Mouse (Mus musculus): ENCODE measurements around the gene Unk. TPM values are rescaled to one million over a fixed set of nuclear protein-coding genes. Genes with fewer than 3 reads are reported as not detected.
"Not testable (repeated sequence)": the region's sequence is repeated elsewhere in the genome, so short reads cannot be mapped to it uniquely, and the experiment has no call there.

The Unk gene
- polyA plus RNA-seq, 1 experiment from 2014 or later: 27.3 TPM

DNA sequence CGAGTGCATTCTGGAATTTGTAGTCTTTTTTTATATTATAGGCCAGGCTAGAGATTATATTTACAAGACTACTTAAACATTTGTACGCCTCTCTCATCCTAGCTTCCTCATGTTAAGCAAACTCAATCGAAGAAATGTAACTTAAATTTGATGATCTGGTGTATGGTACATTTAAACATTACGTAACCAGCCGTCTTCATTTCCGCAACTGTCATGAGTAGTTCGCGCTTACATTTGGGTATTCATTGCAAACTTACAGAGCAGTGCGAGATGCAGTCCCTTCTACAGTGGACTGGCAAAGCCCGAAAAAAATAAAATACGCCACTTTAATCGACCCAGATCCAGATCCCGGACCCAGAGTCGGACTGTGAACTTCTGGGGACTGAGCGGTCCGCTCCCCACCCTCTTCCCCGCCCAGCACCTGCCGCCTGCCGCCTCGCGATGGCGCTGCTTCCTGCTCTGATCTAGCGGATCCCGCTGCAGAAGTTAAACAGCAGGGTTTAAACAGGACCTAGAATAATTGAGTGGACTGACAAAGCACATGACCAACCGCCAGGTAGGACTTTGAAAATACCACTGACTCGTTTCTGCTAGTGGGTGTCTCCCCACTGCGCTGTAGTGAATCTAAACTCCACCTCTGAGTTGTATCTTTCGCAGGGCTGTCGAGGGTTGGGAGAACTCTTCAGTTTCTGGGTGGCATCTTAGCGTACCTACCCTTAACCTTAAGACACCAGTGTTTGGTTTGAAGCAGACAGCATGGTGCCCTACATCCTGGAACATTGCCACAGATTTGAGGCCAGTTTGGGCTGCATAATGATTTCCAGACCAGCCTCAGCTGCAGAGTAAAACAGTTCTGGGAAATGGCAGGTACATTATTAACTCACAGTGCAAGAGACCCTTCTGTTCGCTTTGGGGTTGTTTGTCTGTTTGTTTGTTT lies 57.3 kb downstream of the Unk start:
- Histone ChIP-seq H3K4me2 (peak overlapping the region; percentile 60), H3K4me3 (replicated peaks) (peak overlapping the region; percentile 53), H3K4me1 (peaks cover 20% of the 10 kb centered on the region), H3K36me3 (peaks cover 14% of the 10 kb centered on the region), H3K9me3 (no peaks in the 10 kb centered on the region), H3K9ac (no peak overlapping the region; the same call in 1 of the 2 replicates), H3K27ac (peak overlapping the region; percentile 86), H3K27me3 (replicated peaks) (no peaks in the 10 kb centered on the region)
- 2% methylated on average over 31 of the region's 31 CpGs for WGBS
- peak; percentile 78 for ATAC-seq (ENCODE audit: insufficient read depth, low FRiP score, low read depth)

DNA sequence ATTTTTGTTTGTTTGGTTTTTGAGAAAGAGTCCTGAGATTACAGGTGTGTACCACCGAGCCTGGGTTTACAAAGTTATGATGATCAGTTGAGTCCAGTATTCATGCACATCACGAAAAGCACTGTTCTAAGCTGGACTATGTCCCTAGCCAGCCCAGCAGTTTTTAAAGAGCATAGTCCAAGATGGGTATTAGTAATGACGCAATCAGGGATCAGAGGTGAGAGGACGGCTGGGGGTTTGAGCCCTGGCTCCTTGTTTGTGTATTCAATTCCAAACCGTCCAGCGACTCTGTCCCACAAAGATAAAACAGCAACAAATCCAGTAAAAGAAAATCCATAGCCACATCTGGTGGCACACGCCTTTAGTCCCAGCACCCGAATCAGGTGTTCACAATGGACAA lies 58.1 kb downstream of the Unk start:
- H3K27ac ChIP-seq: no peak overlapping the region; the same call in 1 of the 2 replicates
- peaks cover 9% of the 10 kb centered on the region for H3K36me3 ChIP-seq
- H3K4me2 ChIP-seq: peak overlapping the region; percentile 60; the same call in 1 of the 2 replicates
- H3K9me3 ChIP-seq: no peaks in the 10 kb centered on the region
- no peak overlapping the region for H3K9ac ChIP-seq
- no peaks in the 10 kb centered on the region for H3K27me3 ChIP-seq (replicated peaks)
- peaks cover 20% of the 10 kb centered on the region for H3K4me1 ChIP-seq
- 68% methylated on average over 8 of the region's 8 CpGs for WGBS
- ATAC-seq (ENCODE audit: insufficient read depth, low FRiP score, low read depth): no peak
- no peak overlapping the region for H3K4me3 ChIP-seq (replicated peaks)

DNA sequence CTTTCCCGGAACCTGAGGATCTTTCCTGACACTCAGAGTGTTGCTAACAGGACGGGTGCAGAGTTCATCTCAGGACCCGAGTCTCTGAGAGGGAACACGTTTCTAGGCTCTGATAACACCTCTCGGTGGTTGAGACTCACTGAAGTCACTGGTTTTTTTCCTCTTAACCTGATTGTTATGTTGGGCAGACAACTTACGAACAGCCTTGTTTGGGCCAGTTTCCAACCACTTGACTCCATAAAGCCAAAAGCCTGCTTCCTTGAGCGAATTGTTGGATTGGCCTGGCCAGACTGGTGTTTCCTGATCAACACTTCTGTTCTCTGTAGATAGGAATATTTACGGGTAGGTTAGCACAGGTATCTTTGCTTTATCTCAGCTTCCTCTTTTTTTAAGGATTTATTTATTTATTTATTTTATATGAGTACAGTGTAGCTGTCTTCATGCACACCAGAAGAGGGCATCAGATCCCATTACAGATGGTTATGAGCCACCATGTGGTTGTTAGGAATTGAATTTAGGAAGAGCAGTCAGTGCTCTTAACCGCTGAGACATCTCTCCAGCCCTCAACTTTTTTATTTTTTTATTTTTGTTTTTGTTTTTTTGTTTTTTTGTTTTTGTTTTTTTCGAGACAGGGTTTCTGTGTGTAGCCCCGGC lies 58.7 kb downstream of the Unk start:
- no peak for ATAC-seq (ENCODE audit: insufficient read depth, low FRiP score, low read depth)
- Histone ChIP-seq H3K9me3 (no peaks in the 10 kb centered on the region), H3K27me3 (replicated peaks) (no peaks in the 10 kb centered on the region), H3K4me1 (peaks cover 20% of the 10 kb centered on the region), H3K4me3 (replicated peaks) (no peak overlapping the region), H3K4me2 (no peak overlapping the region), H3K9ac (no peak overlapping the region), H3K36me3 (peaks cover 2% of the 10 kb centered on the region; the same call in 1 of the 2 replicates), H3K27ac (no peak overlapping the region)
- 77% methylated on average over 11 of the region's 11 CpGs for WGBS

DNA sequence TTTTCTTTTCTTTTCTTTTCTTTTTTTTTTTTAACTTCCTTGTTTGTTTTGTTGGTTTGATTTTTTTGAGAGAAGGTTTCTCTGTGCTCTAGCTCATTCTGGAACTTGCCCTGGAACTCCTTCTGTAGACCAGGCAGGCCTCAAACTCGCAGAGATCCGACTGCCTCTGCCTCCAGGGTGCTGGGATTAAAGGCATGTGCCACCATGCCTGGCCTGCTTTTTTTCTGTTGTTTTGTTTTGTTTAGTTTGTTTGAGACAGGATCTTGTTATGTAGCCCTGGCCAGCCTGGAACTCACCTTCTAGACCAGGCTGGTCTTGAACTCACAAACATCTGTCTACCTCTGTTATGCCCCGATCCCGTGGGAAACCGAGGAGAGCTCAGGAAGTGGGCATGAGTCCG lies 59.4 kb downstream of the Unk start:
- Histone ChIP-seq H3K4me1 (peaks cover 20% of the 10 kb centered on the region), H3K9me3 (no peaks in the 10 kb centered on the region)
- WGBS: 93% methylated on average over 6 of the region's 6 CpGs

DNA sequence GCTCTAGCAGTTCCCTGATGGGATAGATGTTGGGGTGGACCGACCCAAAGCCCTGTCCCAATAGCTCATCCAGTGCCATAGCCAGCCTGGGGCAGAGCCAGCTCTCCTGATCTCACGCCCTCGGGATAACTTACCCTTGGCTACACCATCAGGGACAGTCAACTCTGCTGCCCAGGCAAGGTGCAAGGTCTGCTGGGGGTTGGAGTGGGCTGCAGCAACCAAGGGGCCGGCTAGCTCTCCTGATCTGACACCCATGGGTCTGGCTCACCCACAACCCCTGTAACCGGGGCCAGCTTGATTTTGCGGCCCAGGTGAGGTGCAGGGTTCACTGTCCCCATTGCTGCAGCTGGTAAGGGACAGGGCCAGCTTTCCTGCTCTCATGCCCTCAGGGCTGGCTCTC lies 61.5 kb downstream of the Unk start:
- no peak for ATAC-seq (ENCODE audit: insufficient read depth, low FRiP score, low read depth)
- H3K36me3 ChIP-seq: no peaks in the 10 kb centered on the region
- no peak overlapping the region for H3K4me2 ChIP-seq
- WGBS: 83% methylated on average over 6 of the region's 6 CpGs
- H3K27me3 ChIP-seq (replicated peaks): no peaks in the 10 kb centered on the region
- no peaks in the 10 kb centered on the region for H3K9me3 ChIP-seq
- H3K4me1 ChIP-seq: peaks cover 4% of the 10 kb centered on the region; the same call in 1 of the 2 replicates
- no peak overlapping the region for H3K9ac ChIP-seq
- H3K4me3 ChIP-seq (replicated peaks): no peak overlapping the region
- H3K27ac ChIP-seq: no peak overlapping the region

More for the DNA sequence above, 59.4 kb downstream of the Unk start:
- no peak overlapping the region for H3K4me2 ChIP-seq
- no peak overlapping the region for H3K9ac ChIP-seq
- no peak overlapping the region for H3K4me3 ChIP-seq (replicated peaks)
- no peaks in the 10 kb centered on the region for H3K27me3 ChIP-seq (replicated peaks)
- no peak for ATAC-seq (ENCODE audit: insufficient read depth, low FRiP score, low read depth)
- no peaks in the 10 kb centered on the region for H3K36me3 ChIP-seq
- H3K27ac ChIP-seq: no peak overlapping the region

DNA sequence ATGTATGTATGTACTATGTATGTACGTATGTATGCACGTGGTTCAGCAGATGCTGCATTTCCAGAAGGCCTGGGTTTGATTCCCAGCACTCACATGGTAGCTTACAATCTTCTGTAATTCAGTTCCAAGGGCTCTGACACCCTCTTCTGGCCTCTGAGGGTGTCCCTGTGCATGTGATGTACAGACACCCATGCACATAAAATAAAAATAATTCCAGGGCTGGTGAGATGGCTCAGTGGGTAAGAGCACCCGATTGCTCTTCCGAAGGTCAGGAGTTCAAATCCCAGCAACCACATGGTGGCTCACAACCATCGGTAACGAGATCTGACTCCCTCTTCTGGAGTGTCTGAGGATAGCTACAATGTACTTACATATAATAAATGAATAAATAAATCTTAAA lies 62.8 kb downstream of the Unk start:
- H3K4me2 ChIP-seq; H3K27ac ChIP-seq; H3K36me3 ChIP-seq; H3K9me3 ChIP-seq; H3K9ac ChIP-seq; ATAC-seq (ENCODE audit: insufficient read depth, low FRiP score, low read depth); H3K27me3 ChIP-seq (replicated peaks); H3K4me3 ChIP-seq (replicated peaks); H3K4me1 ChIP-seq: not testable (repeated sequence)
- WGBS: 88% methylated on average over 6 of the region's 6 CpGs

DNA sequence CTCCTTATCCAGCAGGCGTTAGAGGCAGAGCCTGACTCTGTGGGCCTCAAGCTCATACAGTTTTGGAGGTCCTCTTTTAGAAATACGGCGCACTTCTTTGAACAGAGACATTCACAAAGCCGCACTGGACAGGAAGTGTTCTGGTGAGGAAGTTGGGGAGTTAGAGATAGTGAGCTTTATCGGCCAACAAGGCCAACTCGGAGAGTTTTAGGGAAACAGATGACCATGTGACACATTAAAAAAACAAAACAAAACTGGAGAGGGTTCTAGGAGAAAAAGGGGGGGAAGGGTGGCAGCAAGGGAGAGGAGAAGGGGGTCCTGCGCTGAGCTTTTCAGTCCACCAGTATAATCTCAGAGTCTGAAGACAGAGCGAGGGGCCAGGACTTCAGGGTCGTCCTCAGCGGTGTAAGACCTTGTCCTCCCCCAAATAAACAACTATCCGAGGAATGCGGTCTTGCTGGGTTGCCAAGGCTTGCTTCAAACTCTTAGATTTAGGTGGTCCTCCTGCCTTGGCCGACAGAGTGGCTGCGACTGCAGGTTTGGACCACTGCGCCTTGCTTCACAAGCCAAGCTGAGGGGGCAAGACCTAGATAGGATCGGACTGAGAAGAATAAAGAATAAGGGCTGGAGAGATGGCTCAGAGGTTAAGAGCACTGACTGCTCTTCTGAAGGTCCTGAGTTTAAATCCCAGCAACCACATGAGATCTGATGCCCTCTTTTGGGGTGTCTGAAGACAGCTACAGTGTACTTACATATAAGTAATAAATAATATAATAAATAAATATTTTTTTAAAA lies 63.8 kb downstream of the Unk start:
- Histone ChIP-seq H3K4me3 (replicated peaks) (no peak overlapping the region), H3K4me1 (peaks cover 6% of the 10 kb centered on the region; the same call in 1 of the 2 replicates), H3K4me2 (no peak overlapping the region), H3K36me3 (no peaks in the 10 kb centered on the region), H3K9ac (no peak overlapping the region), H3K27ac (no peak overlapping the region), H3K9me3 (no peaks in the 10 kb centered on the region), H3K27me3 (replicated peaks) (no peaks in the 10 kb centered on the region)
- no peak for ATAC-seq (ENCODE audit: insufficient read depth, low FRiP score, low read depth)
- WGBS: 39% methylated on average over 16 of the region's 16 CpGs

DNA sequence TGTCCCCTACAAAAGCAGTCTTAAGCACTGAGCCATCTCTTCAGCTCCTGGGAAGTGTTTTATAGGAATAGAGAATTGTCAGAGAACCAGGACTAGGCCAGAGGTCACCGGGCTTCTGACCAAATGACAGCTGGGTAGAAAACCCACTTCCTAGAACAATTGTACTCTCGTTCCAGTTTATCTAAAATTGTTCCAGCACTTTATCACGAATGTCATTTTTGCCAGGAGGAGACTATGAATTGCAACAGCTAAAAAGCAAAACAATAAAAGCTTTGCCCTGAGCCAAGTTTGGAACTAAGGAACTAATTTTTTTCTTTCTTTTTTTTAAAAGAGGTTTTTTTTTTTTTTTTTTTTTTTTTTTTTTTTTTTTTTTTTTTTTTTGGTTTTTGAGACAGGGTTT lies 65.5 kb downstream of the Unk start:
- H3K4me3 ChIP-seq (replicated peaks): no peak overlapping the region
- peak overlapping the region; percentile 5; the same call in 1 of the 2 replicates for H3K27ac ChIP-seq
- WGBS: 65% methylated on average over 3 of the region's 3 CpGs

DNA sequence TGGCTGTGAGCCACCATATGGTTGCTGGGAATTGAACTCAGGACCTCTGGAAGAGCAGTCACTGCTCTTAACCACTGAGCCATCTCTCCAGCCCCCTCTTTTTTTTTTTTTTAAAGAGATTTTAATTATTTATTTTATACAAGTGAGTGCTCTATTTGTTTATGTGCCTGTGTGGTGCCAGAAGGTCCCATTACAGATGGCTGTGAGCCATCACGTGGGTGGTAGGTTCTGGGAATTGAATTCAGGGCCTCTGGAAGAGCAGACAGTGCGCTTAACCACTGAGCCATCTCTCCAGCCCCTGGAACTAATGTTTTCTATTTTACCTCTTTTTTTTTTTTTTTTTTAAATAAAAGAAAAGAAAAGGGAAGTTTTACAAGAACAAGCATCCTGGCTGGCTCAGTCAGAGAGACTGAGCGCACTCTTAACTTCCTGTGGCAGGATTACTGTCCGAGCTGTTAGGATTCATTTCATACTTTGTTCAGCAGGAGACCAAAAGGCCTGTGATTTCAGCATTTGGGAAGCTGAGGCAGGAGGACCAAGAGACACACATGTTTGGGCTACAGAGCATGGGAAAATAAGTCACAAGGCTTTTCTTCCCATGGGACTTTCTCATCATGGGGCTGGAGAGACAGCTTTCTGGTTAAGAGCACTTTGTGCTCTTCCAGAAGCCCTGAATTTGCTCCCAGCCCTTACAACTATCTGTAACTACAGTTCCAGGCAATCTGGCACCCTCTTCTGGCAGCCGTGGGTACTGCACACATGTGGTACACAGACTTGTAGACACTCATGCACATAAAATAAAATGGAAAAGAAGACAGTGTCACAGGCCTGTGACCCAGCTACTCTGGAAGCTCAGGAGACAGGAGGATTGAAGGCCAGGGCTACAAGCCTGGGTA lies 66.3 kb downstream of the Unk start:
- Histone ChIP-seq H3K27ac (no peak overlapping the region), H3K4me1 (peaks cover 29% of the 10 kb centered on the region), H3K27me3 (replicated peaks) (no peaks in the 10 kb centered on the region), H3K9ac (no peak overlapping the region), H3K36me3 (no peaks in the 10 kb centered on the region), H3K4me2 (no peak overlapping the region), H3K4me3 (replicated peaks) (no peak overlapping the region), H3K9me3 (no peaks in the 10 kb centered on the region)
- no peak for ATAC-seq (ENCODE audit: insufficient read depth, low FRiP score, low read depth)
- WGBS: 80% methylated on average over 5 of the region's 5 CpGs

More for the DNA sequence above, 65.5 kb downstream of the Unk start:
- H3K9ac ChIP-seq: no peak overlapping the region
- no peaks in the 10 kb centered on the region for H3K36me3 ChIP-seq
- no peaks in the 10 kb centered on the region for H3K9me3 ChIP-seq
- ATAC-seq (ENCODE audit: insufficient read depth, low FRiP score, low read depth): no peak
- no peaks in the 10 kb centered on the region for H3K27me3 ChIP-seq (replicated peaks)
- H3K4me2 ChIP-seq: no peak overlapping the region
- peaks cover 20% of the 10 kb centered on the region for H3K4me1 ChIP-seq

DNA sequence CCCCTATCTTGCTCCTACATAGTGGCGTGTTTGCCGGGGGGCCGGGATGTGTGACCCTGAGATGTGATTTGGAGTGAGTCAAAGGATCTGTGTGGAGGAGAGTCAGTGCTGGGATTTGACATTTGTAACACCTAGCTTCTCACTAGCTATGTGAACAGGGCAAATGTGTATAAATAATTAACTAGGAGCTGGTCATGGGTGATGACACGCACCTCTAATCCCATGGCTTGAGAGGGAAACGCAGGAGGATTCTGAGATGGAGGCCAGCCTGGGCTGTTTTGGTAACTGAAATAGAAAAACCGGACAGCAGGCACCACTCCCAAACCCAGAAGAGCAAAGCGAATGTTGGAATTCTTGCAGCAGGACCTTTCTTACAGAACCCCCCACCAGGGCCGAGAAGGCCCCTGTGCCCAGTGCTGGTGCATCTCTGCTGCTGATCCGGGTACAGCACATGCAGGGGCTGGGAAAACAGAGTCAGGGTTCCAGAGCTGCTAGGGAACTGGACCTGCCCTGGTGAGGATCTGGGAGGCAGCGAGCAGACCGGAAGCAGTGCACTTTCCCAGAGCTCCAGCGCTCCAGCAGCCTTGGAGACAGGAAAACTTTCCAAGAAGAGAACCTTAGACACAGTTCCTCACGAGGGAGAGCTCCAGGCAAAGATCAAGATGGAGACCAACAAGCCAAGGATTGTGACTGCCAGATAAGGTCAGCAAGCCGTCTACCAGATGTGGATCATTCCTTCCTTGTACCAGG lies 68.8 kb downstream of the Unk start:
- no peaks in the 10 kb centered on the region for H3K9me3 ChIP-seq
- peak overlapping the region; percentile 72 for H3K27ac ChIP-seq
- no peaks in the 10 kb centered on the region for H3K27me3 ChIP-seq (replicated peaks)
- H3K4me1 ChIP-seq: peaks cover 51% of the 10 kb centered on the region
- no peaks in the 10 kb centered on the region for H3K36me3 ChIP-seq
- no peak overlapping the region for H3K4me3 ChIP-seq (replicated peaks)
- no peak overlapping the region for H3K4me2 ChIP-seq
- 63% methylated on average over 14 of the region's 14 CpGs for WGBS
- no peak for ATAC-seq (ENCODE audit: insufficient read depth, low FRiP score, low read depth)
- no peak overlapping the region for H3K9ac ChIP-seq
